Mouse (Mus musculus) heart, embryonic 13.5 days (tissue): ENCODE results near the gene Sgk1. TPM values are rescaled to one million over a fixed set of nuclear protein-coding genes. Genes with fewer than 3 reads are reported as not detected.
"Not testable (repeated sequence)": the region's sequence is repeated elsewhere in the genome, so short reads cannot be mapped to it uniquely, and the experiment has no call there.

Source experiments
- ATAC-seq: fragments of 200-750 bp; cut with Nextera tagmentation; 2 replicates; pipeline ENCODE4 v1.8.0; 2017; ENCODE audit warnings: moderate TSS enrichment; ENCODE audit not compliant: insufficient number of reproducible peaks, low FRiP score, low TSS enrichment; ENCODE audit errors: extremely low read depth
- H3K27ac ChIP-seq: fragments of 300-500 bp; sonication (generic); replicated peaks from 2 replicates; pipeline ENCODE4 v1.5.1; 2015; ENCODE audit warnings: moderate library complexity, mild to moderate bottlenecking, inconsistent platforms
- H3K27me3 ChIP-seq: fragments of 300-500 bp; sonication (generic); replicated peaks from 2 replicates; pipeline ENCODE4 v1.6.1; 2015; ENCODE audit warnings: mild to moderate bottlenecking, inconsistent platforms
- H3K36me3 ChIP-seq: fragments of 300-500 bp; sonication (generic); 2 replicates; pipeline ENCODE4 v1.6.1; 2015; ENCODE audit warnings: mild to moderate bottlenecking, inconsistent platforms
- H3K4me1 ChIP-seq: fragments of 300-500 bp; sonication (generic); 2 replicates; pipeline ENCODE4 v1.6.1; 2015; ENCODE audit warnings: inconsistent platforms
- H3K4me2 ChIP-seq: fragments of 300-500 bp; sonication (generic); 2 replicates; pipeline ENCODE4 v1.6.1; 2015; ENCODE audit warnings: inconsistent platforms, mild to moderate bottlenecking, moderate library complexity
- H3K4me3 ChIP-seq: fragments of 300-500 bp; sonication (generic); 2 replicates; pipeline ENCODE4 v1.5.1; 2015; ENCODE audit warnings: moderate library complexity, mild to moderate bottlenecking, inconsistent platforms
- H3K9ac ChIP-seq: fragments of 300-500 bp; sonication (generic); 2 replicates; pipeline ENCODE4 v1.6.1; 2015; ENCODE audit warnings: inconsistent platforms, mild to moderate bottlenecking, moderate library complexity
- H3K9me3 ChIP-seq: fragments of 300-500 bp; sonication (generic); 2 replicates; pipeline ENCODE4 v1.6.1; 2016; ENCODE audit warnings: inconsistent platforms
- WGBS: fragments of 180-500 bp; shearing (Covaris S2); methylation state at CpG from one replicate; pipeline ENCODE4 v1.1.7; 2015; ENCODE audit warnings: mixed read lengths; 5-methylcytosine and 5-hydroxymethylcytosine counted together
- polyA plus RNA-seq: library from polyadenylated mRNA; unstranded; fragments of >200 nt; fragmentation: Nextera tagmentation; extraction: Ambion mirVana; gene quantifications from 2 replicates; pipeline ENCODE4 v1.2.1, GENCODE M21; 2015

Gene Sgk1
- polyA plus RNA-seq, 1 experiment from 2014 or later = 24.7 TPM

DNA sequence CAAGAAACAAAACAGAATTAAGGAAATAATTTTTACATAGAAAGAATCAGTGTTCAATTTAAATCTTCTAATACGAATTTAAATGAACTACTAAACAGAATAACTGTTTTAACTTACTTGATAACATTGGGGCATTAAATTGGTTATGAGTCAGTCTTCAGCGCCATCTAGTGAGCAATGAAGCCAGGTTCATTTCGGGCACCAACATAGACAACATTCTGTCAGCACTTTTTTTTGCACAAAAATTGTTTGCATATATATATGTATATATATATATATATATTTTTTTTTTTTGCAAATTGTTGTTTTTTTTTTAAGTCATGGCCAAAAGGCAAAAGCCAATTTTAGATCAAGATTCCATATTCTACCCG lies 125.8 kb downstream of the Sgk1 start:
- no peak overlapping the region for H3K4me2 ChIP-seq
- WGBS = 36% methylated on average over 4 of the region's 4 CpGs

DNA sequence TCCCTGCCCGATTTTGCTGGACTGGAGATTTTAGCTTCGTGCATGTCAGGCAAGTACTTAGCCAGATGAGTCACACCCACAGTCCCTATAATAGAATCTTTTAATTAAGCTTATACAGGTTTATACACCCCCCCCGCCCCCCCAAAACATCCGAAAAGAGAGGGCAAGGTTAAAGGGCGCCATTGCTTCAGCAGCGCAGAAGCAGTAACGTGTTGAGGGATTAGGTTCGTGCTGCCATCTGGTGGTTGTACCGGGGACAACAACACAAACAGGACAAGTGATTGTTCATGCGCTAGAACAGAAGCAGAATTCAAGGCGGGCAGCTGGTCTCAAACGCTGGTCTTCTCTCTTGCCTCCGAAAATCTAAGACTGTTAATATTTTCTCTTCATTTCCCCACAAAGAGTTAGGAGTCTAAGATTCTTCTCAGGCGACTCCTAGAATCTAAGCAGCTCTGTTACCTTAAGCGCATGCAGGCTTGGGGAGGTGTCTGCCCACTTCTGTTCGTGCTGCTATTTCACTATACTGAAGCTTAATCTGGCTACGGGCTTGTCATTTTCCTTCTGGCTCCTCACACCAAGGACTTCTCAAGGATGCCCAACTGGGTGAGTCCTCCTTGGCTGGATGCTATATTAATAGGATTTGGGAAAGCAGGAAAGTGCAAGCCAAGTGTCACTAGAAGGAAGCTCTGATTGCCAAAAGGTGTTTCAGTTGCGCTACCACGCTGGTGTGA lies 128.3 kb downstream of the Sgk1 start:
- no peaks in the 10 kb centered on the region for H3K4me1 ChIP-seq
- H3K4me3 ChIP-seq = no peak overlapping the region
- ATAC-seq = no peak
- H3K36me3 ChIP-seq = no peaks in the 10 kb centered on the region
- H3K9ac ChIP-seq = no peak overlapping the region
- no peaks in the 10 kb centered on the region for H3K9me3 ChIP-seq
- no peaks in the 10 kb centered on the region for H3K27me3 ChIP-seq
- H3K27ac ChIP-seq = no peak overlapping the region
- 32% methylated on average over 19 of the region's 19 CpGs for WGBS
- H3K4me2 ChIP-seq = peak overlapping the region; percentile 31

More for the DNA sequence above, 125.8 kb downstream of the Sgk1 start:
- Histone ChIP-seq H3K4me3 (no peak overlapping the region), H3K27ac (no peak overlapping the region), H3K27me3 (no peaks in the 10 kb centered on the region), H3K9me3 (no peaks in the 10 kb centered on the region), H3K4me1 (no peaks in the 10 kb centered on the region), H3K9ac (no peak overlapping the region), H3K36me3 (no peaks in the 10 kb centered on the region)
- no peak for ATAC-seq

DNA sequence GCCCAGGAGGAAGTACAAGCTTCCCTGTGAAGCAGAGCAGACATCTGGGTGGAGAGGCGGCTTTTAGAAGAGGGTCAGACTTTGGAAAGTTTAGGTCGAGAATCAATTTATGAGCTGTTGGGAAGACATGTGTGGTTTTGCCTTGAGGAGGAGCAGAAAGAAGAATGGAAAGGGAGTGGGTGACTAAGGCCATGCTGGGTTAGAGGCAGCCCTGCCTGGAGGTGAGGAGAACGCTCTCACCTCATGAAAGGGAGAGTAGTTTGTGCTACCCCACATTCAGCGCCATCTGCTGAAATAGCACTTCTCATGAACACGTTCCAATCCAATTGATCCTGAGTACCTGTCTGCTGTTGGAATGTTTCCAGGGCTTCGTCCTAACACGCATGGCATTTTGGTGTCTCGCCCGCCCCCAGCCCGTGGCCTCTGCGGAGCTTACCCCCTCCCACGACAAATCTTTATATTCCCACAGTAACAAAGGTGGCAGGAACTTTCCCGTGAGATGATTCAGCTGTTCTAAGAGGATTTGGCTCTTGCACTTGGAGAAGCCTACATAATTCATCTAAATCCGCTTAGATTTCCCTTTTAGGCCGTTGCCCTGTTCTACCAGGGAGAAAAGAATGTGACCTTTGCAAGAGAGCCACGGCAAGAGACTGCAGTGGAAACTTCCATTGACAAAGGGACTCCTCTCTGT lies 135.6 kb downstream of the Sgk1 start:
- Histone ChIP-seq H3K4me3 (no peak overlapping the region), H3K4me1 (no peaks in the 10 kb centered on the region), H3K27ac (no peak overlapping the region), H3K36me3 (no peaks in the 10 kb centered on the region), H3K9me3 (no peaks in the 10 kb centered on the region), H3K4me2 (no peak overlapping the region), H3K27me3 (no peaks in the 10 kb centered on the region), H3K9ac (no peak overlapping the region)
- 60% methylated on average over 16 of the region's 16 CpGs for WGBS
- no peak for ATAC-seq

DNA sequence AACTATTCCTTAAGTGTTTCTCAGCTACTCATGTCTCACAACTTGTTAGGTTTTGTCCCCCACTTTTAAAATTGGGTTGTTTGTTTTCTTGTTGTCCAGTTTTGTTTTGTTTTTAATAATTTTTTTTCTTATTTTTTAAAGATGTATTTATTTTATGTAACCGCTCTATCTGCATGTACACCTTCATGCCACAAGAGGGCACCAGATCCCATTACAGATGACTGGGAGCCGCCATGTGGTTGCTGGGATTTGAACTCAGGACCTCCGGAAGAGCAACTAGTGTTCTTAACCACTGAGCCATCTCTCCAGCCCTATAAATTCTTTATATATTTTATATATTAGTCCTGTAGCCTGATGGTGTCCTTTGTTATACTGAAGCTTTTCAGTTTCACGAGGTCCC lies 136.6 kb downstream of the Sgk1 start:
- H3K27ac ChIP-seq = no peak overlapping the region
- no peak for ATAC-seq

DNA sequence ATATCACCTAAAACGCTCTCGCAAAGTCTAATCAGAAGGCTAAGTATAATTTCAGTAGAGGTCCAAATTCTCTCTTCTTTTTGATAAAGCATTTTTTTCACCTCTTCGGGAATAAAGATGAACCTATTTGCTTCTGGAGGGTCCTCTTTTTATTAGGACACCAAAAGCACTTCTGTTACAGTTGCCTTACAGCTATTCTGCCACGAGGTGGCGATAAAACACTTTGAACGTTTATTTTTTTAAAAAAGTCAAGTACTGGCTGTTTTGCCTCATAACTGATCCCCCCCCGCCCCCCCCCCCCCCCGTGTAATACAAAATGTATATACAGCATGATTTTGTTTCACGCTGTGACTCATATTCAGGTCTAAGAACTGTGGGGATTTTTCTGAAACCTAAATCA lies 152.3 kb downstream of the Sgk1 start:
- no peak overlapping the region for H3K4me3 ChIP-seq
- WGBS = 7% methylated on average over 9 of the region's 9 CpGs
- no peak for ATAC-seq

More for the DNA sequence above, 136.6 kb downstream of the Sgk1 start:
- Histone ChIP-seq H3K27me3 (no peaks in the 10 kb centered on the region), H3K36me3 (no peaks in the 10 kb centered on the region), H3K4me2 (no peak overlapping the region), H3K4me3 (no peak overlapping the region), H3K4me1 (no peaks in the 10 kb centered on the region), H3K9me3 (no peaks in the 10 kb centered on the region), H3K9ac (no peak overlapping the region)
- WGBS = 88% methylated on average over 4 of the region's 4 CpGs

DNA sequence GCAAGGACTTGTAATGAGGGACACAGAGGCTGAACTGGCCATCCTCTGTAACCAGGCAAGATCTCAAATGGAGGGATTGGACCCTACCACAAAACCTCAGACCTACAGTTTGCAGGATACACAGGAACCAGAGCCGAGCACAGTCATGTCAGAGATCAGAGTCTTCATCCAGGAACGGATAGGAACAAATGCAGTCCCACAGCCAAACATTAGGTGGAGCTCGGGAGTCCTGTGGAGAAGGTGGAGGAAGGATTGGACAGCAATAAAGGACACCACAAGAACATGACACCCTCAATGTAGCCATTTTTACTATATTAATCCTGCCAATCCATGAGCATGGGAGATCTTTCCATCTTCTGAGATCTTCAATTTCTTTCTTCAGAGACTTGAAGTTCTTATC lies 154.3 kb downstream of the Sgk1 start:
- not testable (repeated sequence) for H3K9ac ChIP-seq, H3K36me3 ChIP-seq, H3K4me3 ChIP-seq, H3K4me2 ChIP-seq, ATAC-seq, H3K4me1 ChIP-seq, H3K27ac ChIP-seq, H3K9me3 ChIP-seq, H3K27me3 ChIP-seq
- WGBS = 7% methylated on average over 3 of the region's 3 CpGs

More for the DNA sequence above, 152.3 kb downstream of the Sgk1 start:
- H3K27ac ChIP-seq = no peak overlapping the region
- H3K9ac ChIP-seq = no peak overlapping the region
- H3K4me2 ChIP-seq = no peak overlapping the region
- H3K4me1 ChIP-seq = no peaks in the 10 kb centered on the region
- 0 out of 2 replicates have a peak, but pooled peaks cover 3% of the 10 kb centered on the region for H3K9me3 ChIP-seq
- no peaks in the 10 kb centered on the region for H3K36me3 ChIP-seq
- H3K27me3 ChIP-seq = peaks cover 2% of the 10 kb centered on the region; the same call in 1 of the 2 replicates

Other genes with a start within 250 kb of the Sgk1 start
- gene 4930444G20Rik, start 185.9 kb downstream of the Sgk1 start, polyA plus RNA-seq = not detected in 2 replicates